Mouse (Mus musculus) embryonic facial prominence, embryonic 15.5 days (tissue): ENCODE data around the gene Sgk1. TPM values are rescaled to one million over a fixed set of nuclear protein-coding genes. Genes with fewer than 3 reads are reported as not detected.

ENCODE experiments used
- polyA plus RNA-seq: library from polyadenylated mRNA; unstranded; fragments of >200 nt; fragmentation: Nextera tagmentation; extraction: Ambion mirVana; gene quantifications from 2 replicates; pipeline ENCODE4 v1.2.1, GENCODE M21; 2015

Sgk1 gene
- polyA plus RNA-seq, 1 experiment from 2014 or later: 50.1 TPM

Other genes starting within 250 kb of the Sgk1 start
- not detected in 2 replicates for gene 4930444G20Rik, start 185.9 kb downstream of the Sgk1 start, polyA plus RNA-seq